Mouse (Mus musculus) CD8-positive naive resting alpha-beta T cell, adult 2 months (primary cell): Measurements from ENCODE around the gene Tlr9.

Experiments
- DNase-seq, 2 experiments: peaks; one replicate each; pipeline ENCODE4 v3.0.0; 2022; ENCODE audit warnings: low read depth in 2 of 2, low spot score in 2 of 2

Gene Tlr9

GRCm38 (mm10) chr9:106266936-106267657 is 44.7 kb downstream of the Tlr9 start:
- no peak for DNase-seq

DNA sequence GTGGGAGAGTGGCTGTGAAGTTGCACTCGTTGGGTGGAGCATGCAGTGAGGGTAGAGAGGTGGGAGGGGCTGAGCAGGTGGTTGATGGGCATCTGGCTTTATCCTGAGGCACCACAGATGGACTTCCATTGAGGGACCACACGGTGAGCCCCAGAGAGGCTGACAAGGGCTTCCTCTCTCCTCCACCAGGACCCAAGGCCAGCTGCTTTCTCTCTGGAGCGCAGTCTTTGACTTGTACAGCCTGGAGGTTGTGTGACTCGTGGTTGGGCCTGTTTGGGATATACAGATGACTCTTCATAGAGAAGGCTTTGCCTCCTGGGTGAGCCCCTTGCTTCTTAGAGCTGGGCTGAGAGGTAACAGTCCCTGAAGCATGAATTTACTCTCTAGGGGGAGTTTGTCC is 46.0 kb downstream of the Tlr9 start:
- DNase-seq, result no peak

DNA sequence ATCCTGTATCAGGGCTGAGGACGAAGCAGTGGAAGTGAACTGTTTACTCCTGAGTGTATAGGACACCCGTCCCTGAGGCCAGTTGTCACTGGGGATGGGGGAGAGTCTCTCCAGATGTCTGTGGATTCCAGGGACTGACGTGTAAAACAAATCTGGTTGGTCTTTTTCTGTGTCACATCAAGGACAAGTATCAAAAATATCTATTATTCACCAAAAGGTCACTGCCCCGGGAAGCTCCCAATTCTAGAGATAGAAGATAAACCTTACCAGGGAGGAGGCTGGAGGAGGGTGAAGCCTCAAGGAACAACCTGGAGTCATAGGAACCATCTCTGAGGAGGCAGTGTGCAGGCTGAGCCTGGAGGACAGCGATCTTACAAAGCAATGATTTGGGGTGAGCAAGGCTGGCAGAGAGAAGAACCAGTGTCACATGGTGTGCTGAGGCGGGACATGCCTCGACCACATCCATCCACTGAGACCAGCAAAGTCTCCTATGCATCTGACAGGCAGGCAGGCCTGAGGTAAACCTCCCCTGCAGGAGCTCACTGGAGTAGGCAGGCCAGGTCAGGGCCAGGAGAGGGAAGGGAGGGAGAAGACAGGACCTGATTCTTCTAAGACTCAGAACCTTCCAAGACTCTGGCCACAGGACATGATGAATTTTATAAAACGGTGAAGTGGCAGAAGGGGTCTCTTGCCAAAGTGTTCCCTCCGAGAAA is 46.8 kb downstream of the Tlr9 start:
- no peak for DNase-seq

GRCm38 (mm10) chr9:106269879-106270278 is 47.5 kb downstream of the Tlr9 start:
- no peak for DNase-seq

DNA sequence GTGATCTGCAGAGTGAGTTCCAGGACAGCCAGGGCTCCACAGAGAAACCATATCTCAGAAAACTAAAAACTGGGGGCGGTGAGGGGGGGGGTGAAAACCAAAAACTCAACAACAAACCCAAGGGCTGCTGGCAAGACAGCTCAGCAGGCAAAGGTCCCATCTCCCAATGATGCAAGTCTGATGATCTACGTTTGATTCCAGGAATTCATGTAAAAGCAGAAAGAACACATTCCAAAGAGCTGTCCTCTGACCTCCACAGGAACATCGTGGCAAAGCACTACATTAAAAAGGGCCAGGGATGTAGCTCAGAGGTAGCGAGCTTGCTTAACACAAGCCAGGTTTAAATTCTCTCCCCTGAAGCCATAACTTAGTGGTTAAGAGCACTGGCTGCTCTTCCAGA is 48.3 kb downstream of the Tlr9 start:
- no peak for DNase-seq

GRCm38 (mm10) chr9:106272288-106272687 is 49.9 kb downstream of the Tlr9 start:
- DNase-seq, result no peak

DNA sequence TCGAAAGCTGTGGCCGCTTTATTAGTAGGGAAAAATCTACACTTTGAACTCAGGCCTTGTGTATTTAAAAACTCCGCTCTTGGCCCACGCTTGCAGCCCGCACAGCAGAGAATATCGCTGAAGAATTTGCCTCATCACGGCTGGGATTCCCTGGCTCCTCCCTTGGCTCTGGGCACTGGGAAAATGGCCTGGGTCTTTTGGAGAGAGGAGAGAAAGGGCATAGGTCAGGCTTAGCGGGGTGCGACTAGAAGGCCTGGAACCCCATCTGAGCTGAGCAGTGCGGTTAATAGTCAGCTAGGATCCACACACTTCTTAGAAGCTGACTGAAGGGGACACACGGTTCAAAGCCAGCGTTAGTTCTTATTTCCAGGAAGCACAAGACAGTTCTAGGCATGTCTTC is 50.9 kb downstream of the Tlr9 start:
- no peak for DNase-seq

GRCm38 (mm10) chr9:106273791-106274190 is 51.4 kb downstream of the Tlr9 start:
- no peak for DNase-seq

GRCm38 (mm10) chr9:106274652-106275180 is 52.3 kb downstream of the Tlr9 start:
- no peak for DNase-seq

- DNase-seq, result no peak
These were observed 53.4 kb downstream of the Tlr9 start for GRCm38 (mm10) chr9:106275806-106276205.
